Mouse (Mus musculus) B cell, adult (primary cell): ENCODE results near the gene Rnf115. TPM values are rescaled to one million over a fixed set of nuclear protein-coding genes. Genes with fewer than 3 reads are reported as not detected.

ENCODE experiments used
- total RNA-seq: library from RNA; stranded (reverse); gene quantifications from 4 replicates; pipeline ENCODE4 v1.2.4, GENCODE M21; 2023; ENCODE audit not compliant: inconsistent age

Gene Rnf115
- 50.2 to 61.3 TPM (median 53.4 TPM) in 4 replicates for total RNA-seq

DNA sequence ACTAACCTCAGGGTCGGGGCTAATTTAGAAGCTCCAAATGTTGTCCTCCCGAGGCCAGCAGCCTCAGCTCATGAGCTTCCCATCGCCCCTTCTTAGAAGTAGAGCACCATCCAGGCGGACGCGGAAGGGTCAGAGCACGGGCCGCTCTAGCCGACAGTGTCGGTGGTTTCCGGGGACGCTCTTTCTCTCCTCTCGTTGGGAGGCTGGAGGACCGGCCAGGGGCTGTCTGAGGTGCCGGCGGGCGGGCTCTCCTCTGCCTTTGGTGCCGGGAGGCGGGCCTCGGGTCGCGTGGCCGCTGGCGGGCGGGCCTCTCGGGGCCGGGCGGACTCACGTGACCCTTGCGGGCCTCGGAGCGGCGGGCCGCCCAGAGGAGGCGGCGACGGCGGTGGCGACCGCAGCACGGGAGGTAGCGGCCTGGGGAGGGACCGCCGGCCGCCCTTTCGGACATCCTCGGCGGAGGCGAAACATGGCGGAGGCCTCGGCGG is at the start of gene Rnf115, which contains the start of gene Polr3c:
Rnf115 (plus strand) TSS at position 322 of the 485 bp plus-strand sequence.
Polr3c (minus strand) TSS at position 286 of the 485 bp plus-strand sequence.

GRCm38 (mm10) chr3:96696198-96696765 is 31.2 kb upstream of the Rnf115 start, which contains the start of gene Pias3:
Gene Pias3, plus strand, starts transcription at chr3:96696384.

DNA sequence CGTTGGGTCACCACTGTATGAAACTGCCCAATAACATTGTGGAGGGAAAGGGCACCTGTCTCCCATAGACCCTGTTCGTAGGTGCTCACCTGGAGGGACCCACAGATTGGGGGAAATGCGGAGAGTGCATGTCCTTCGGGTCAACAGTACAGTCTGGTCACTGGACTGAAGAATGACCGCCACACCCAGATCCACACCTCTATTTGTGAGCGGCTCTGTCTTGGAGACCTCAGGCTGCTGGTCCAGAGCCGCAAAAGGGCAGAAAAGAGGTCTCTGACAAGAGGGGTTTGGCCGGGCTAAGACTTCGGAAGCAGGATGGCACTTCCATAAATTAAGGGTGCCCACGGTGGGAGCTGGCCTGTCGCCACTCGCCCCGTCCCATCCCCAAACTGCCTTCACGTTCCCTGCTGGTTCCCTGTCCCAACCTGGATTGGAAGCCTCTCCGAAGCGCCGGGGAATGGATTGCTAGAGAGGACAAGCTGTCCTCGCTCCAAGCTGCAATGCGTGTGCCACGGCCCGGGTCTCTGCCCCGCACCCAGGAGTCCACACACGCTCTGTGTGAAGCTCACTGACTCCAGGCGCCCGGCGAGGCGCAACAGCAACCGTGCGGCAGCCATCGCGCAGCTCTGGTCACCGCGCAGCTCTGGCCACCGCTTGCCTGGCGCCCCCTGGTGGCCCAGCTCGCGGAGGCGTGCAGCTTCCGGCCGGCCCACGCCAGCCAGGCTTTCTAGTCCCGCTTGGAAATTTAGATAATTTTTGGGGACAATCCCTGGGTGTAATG is 19.4 kb upstream of the Rnf115 start, which contains the start of gene Nudt17:
Nudt17 (minus strand) TSS at position 660 of the 781 bp plus-strand sequence.

GRCm38 (mm10) chr3:96828984-96829383 is 101.5 kb downstream of the Rnf115 start, which contains the start of the genes Pdzk1 and Cd160:
Gene Pdzk1, plus strand, starts transcription at chr3:96829284.
Gene Cd160, minus strand, starts transcription at chr3:96829351.

Other genes with a start within 250 kb of the Rnf115 start
- not detected in 4 replicates for gene Hfe2, start 202.5 kb upstream of the Rnf115 start, total RNA-seq
- gene Txnip, start 169.7 kb upstream of the Rnf115 start, total RNA-seq = 694 to 799 TPM (median 724 TPM) in 4 replicates
- gene Gm16253, start 150.7 kb upstream of the Rnf115 start, total RNA-seq = 1.1 TPM in 1 of 4 replicates, not detected in the others
- 29.5 to 38.6 TPM (median 30.7 TPM) in 4 replicates for gene Polr3gl, start 133.5 kb upstream of the Rnf115 start, total RNA-seq
- not detected in 4 replicates for gene Ankrd34a, start 131.0 kb upstream of the Rnf115 start, total RNA-seq
- 0.32 to 0.42 TPM (median 0.38 TPM) in 4 replicates for gene Lix1l, start 126.5 kb upstream of the Rnf115 start, total RNA-seq
- gene Rbm8a, start 97.7 kb upstream of the Rnf115 start, total RNA-seq = 89.8 to 108 TPM (median 92.8 TPM) in 4 replicates
- gene Pex11b, start 92.3 kb upstream of the Rnf115 start, total RNA-seq = 21.1 to 26.9 TPM (median 23.2 TPM) in 4 replicates
- 0.15 TPM in 1 of 4 replicates, not detected in the others for gene Gm42957, start 92.2 kb upstream of the Rnf115 start, total RNA-seq
- gene Itga10, start 82.1 kb upstream of the Rnf115 start, total RNA-seq = 1.7 to 3.0 TPM (median 2.6 TPM) in 4 replicates
- 0.19 TPM in 1 of 4 replicates, not detected in the others for gene Ankrd35, start 57.5 kb upstream of the Rnf115 start, total RNA-seq
- 36.7 to 42.8 TPM (median 39.4 TPM) in 4 replicates for gene Pias3, start 31.3 kb upstream of the Rnf115 start, total RNA-seq
- 0.67 to 1.3 TPM (median 0.94 TPM) in 4 replicates for gene Nudt17, start 19.1 kb upstream of the Rnf115 start, total RNA-seq
- gene Polr3c, start within 50 bp of the Rnf115 start, total RNA-seq = 53.3 to 59.5 TPM (median 55.8 TPM) in 4 replicates
- not detected in 4 replicates for gene Pdzk1, start 101.6 kb downstream of the Rnf115 start, total RNA-seq
- 0.99 to 2.1 TPM (median 1.3 TPM) in 4 replicates for gene Cd160, start 101.7 kb downstream of the Rnf115 start, total RNA-seq
- not detected in 4 replicates for gene Gja5, start 177.0 kb downstream of the Rnf115 start, total RNA-seq
- 17.1 to 19.4 TPM (median 18.4 TPM) in 4 replicates for gene Gpr89, start 177.7 kb downstream of the Rnf115 start, total RNA-seq
- gene Gja8, start 198.4 kb downstream of the Rnf115 start, total RNA-seq = not detected in 4 replicates